Mouse (Mus musculus): ENCODE data around the gene Mrpl17. TPM values are rescaled to one million over a fixed set of nuclear protein-coding genes. Genes with fewer than 3 reads are reported as not detected.

Gene Mrpl17
- total and polyA plus RNA-seq, 3 experiments: 306 to 451 (median 399) TPM

- Histone ChIP-seq H3K9me3 (replicated peaks; ENCODE audit: low read length) (peaks cover 4% of the 10 kb centered on the region), H3K4me2 (ENCODE audit: insufficient read depth, low read depth, poor library complexity, severe bottlenecking) (peak overlapping the region; percentile 44; the same call in 1 of the 2 replicates), H3K36me3 (replicated peaks in 1 of 2; ENCODE audit: control insufficient read depth in 1 of 2, insufficient read depth in 1 of 2, low read length in 1 of 2) (peaks cover 13 to 36% of the 10 kb centered on the region in 2 experiments), H3K9ac (ENCODE audit: insufficient read depth, low read depth) (peak overlapping the region; percentile 83), H3K4me3 (replicated peaks in 1 of 3; ENCODE audit: low read depth in 2 of 3, low read length in 2 of 3, poor library complexity in 1 of 3) (peak overlapping the region; percentile 78 to 91 (median 89)), H3K27ac (ENCODE audit: insufficient read depth, low read depth) (peak overlapping the region; percentile 64), H3K79me2 (replicated peaks; ENCODE audit: control insufficient read depth, extremely low read depth, insufficient read depth, poor library complexity, severe bottlenecking) (peaks cover 14% of the 10 kb centered on the region), H3K27me3 (replicated peaks) (no peaks in the 10 kb centered on the region), H3K4me1 (ENCODE audit: control insufficient read depth in 1 of 2, insufficient read depth in 2 of 2) (peaks cover 0 to 24% of the 10 kb centered on the region in 2 experiments; a peak in 3 of 4 replicates)
- dilution Hi-C loops (cut with MboI; ENCODE audit: extremely low pct_ligation_motif_present, extremely low pct_unique_long_range_greater_than_20kb, low sequenced_read_pairs): no loop called here
- in situ Hi-C loops (cut with MboI; ENCODE audit: low pct_ligation_motif_present, low pct_unique_long_range_greater_than_20kb, low sequenced_read_pairs): no loop called here
- TF ChIP-seq USF1 (IDR thresholded peaks at IDR 0.05; ENCODE audit: low read depth, low read length) (no peak), NELFE (IDR thresholded peaks at IDR 0.05; ENCODE audit: low read depth, low read length) (no peak), TBP (conservative IDR thresholded peaks at IDR 0.05; ENCODE audit: low read depth, low read length) (no peak), PAX5 (IDR thresholded peaks at IDR 0.05; ENCODE audit: low read length) (no peak), CHD2 (IDR thresholded peaks at IDR 0.05; ENCODE audit: low read length) (no peak), ETS1 (conservative IDR thresholded peaks at IDR 0.05; ENCODE audit: low read depth, low read length) (no peak), BHLHE40 (IDR thresholded peaks at IDR 0.05; ENCODE audit: low read depth, low read length) (no peak), POLR2AphosphoS2 (IDR thresholded peaks at IDR 0.05; ENCODE audit: low read depth, low read length) (no peak), HCFC1 (IDR thresholded peaks at IDR 0.05; ENCODE audit: low read depth, low read length) (no peak), TCF12 (IDR thresholded peaks at IDR 0.05; ENCODE audit: low read depth, low read length) (no peak), EP300 (IDR thresholded peaks at IDR 0.05; ENCODE audit: low read length) (no peak), UBTF (IDR thresholded peaks at IDR 0.05; ENCODE audit: low read depth, low read length) (no peak), MAZ (IDR thresholded peaks at IDR 0.05; ENCODE audit: low read depth, low read length) (no peak), NRF1 (IDR thresholded peaks at IDR 0.05; ENCODE audit: low read depth, low read length) (no peak)
- peak; percentile 17 for DNase-seq (ENCODE audit: extremely low read depth)
Observed at GRCm38 (mm10) chr7:105810280-105810876, 521 bp downstream of the Mrpl17 start.

- no peaks in the 10 kb centered on the region for H3K27me3 ChIP-seq (replicated peaks)
- peak; percentile 56 for DNase-seq (ENCODE audit: extremely low read depth)
- peaks cover 13 to 36% of the 10 kb centered on the region in 2 experiments for H3K36me3 ChIP-seq (replicated peaks in 1 of 2; ENCODE audit: control insufficient read depth in 1 of 2, insufficient read depth in 1 of 2, low read length in 1 of 2)
- peak overlapping the region; percentile 44 for H3K4me2 ChIP-seq (ENCODE audit: insufficient read depth, low read depth, poor library complexity, severe bottlenecking)
- peaks cover 4% of the 10 kb centered on the region for H3K9me3 ChIP-seq (replicated peaks; ENCODE audit: low read length)
- TF ChIP-seq PAX5 (IDR thresholded peaks at IDR 0.05; ENCODE audit: low read length) (no peak), CHD1 (IDR thresholded peaks at IDR 0.05; ENCODE audit: low read depth, low read length) (peak; percentile 29; the same call in 1 of the 2 replicates), SIN3A (IDR thresholded peaks at IDR 0.05; ENCODE audit: low read length) (peak; percentile 45; the same call in 1 of the 2 replicates), MXI1 (IDR thresholded peaks at IDR 0.05; ENCODE audit: low read depth, low read length) (0 out of 2 replicates have a peak, but pooled peaks have one; percentile 20), CTCF (conservative IDR thresholded peaks at IDR 0.05 in 1 of 2, IDR thresholded peaks at IDR 0.05 in 1 of 2; ENCODE audit: low read depth in 2 of 2, low read length in 2 of 2) (no peak), GABPA (IDR thresholded peaks at IDR 0.05; ENCODE audit: insufficient replicate concordance, low read depth, low read length) (no peak)
- H3K27ac ChIP-seq (ENCODE audit: insufficient read depth, low read depth): no peak overlapping the region
- in situ Hi-C loops (cut with MboI; ENCODE audit: low pct_ligation_motif_present, low pct_unique_long_range_greater_than_20kb, low sequenced_read_pairs): loop anchor here (5.0 to 10.0 kb wide), 2 partner anchors 68 to 165 kb away; partner anchors contain the start of genes Arfip2, Gm45799, Taf10 and Timm10b
- peaks cover 14% of the 10 kb centered on the region for H3K79me2 ChIP-seq (replicated peaks; ENCODE audit: control insufficient read depth, extremely low read depth, insufficient read depth, poor library complexity, severe bottlenecking)
- dilution Hi-C loops (cut with MboI; ENCODE audit: extremely low pct_ligation_motif_present, extremely low pct_unique_long_range_greater_than_20kb, low sequenced_read_pairs): no loop called here
- H3K9ac ChIP-seq (ENCODE audit: insufficient read depth, low read depth): peak overlapping the region; percentile 83
- peaks cover 0 to 28% of the 10 kb centered on the region in 2 experiments; a peak in 3 of 4 replicates for H3K4me1 ChIP-seq (ENCODE audit: control insufficient read depth in 1 of 2, insufficient read depth in 2 of 2)
- H3K4me3 ChIP-seq (replicated peaks in 1 of 3; ENCODE audit: low read depth in 2 of 3, low read length in 2 of 3, poor library complexity in 1 of 3): peak overlapping the region; percentile 78 to 91 (median 89)
Observed at GRCm38 (mm10) chr7:105809836-105810235, 1.1 kb downstream of the Mrpl17 start.

Measured in CH12.LX (cell line).